Mouse (Mus musculus): ENCODE data around the gene Grin2d. TPM values are rescaled to one million over a fixed set of nuclear protein-coding genes. Genes with fewer than 3 reads are reported as not detected.
A peak's percentile ranks its signal among the peaks of the same experiment; 100 is the strongest.

The Grin2d gene
- polyA plus RNA-seq, 2 experiments: 0.61 to 4.9 TPM

- ATAC-seq (ENCODE audit: low FRiP score, low read depth): no peak
- H3K36me3 ChIP-seq (ENCODE audit: control insufficient read depth, insufficient read depth, low read length): no peaks in the 10 kb centered on the region
- DNase-seq (ENCODE audit: low spot score): no peak
- 64% methylated on average over 3 of the region's 3 CpGs for WGBS
- H3K27ac ChIP-seq (replicated peaks; ENCODE audit: low read depth, low read length): no peak overlapping the region
- H3K4me1 ChIP-seq (ENCODE audit: control insufficient read depth, insufficient read depth, low read length): no peaks in the 10 kb centered on the region; the same call in 1 of the 2 replicates
- no peaks in the 10 kb centered on the region for H3K9me3 ChIP-seq (ENCODE audit: control insufficient read depth, low read length)
- H3K9ac ChIP-seq (ENCODE audit: low read depth, low read length, severe bottlenecking): no peak overlapping the region
- no peaks in the 10 kb centered on the region for H3K27me3 ChIP-seq (ENCODE audit: control insufficient read depth, insufficient read depth, low read length)
- TF ChIP-seq POLR2A (IDR thresholded peaks at IDR 0.05; ENCODE audit: borderline replicate concordance, extremely low read depth, insufficient read depth, insufficient read length): no peak
- H3K4me3 ChIP-seq (replicated peaks; ENCODE audit: low read length): no peak overlapping the region
- H3K4me2 ChIP-seq (replicated peaks; ENCODE audit: low read depth, low read length, severe bottlenecking): no peak overlapping the region
Measured at GRCm38 (mm10) chr7:45850661-45851060, 27.5 kb downstream of the Grin2d start.

GRCm38 (mm10) chr7:45848447-45849027 lies 29.6 kb downstream of the Grin2d start:
- no peak overlapping the region for H3K27ac ChIP-seq (replicated peaks; ENCODE audit: low read depth, low read length)
- no peaks in the 10 kb centered on the region for H3K9me3 ChIP-seq (ENCODE audit: control insufficient read depth, low read length)
- TF ChIP-seq POLR2A (IDR thresholded peaks at IDR 0.05; ENCODE audit: borderline replicate concordance, extremely low read depth, insufficient read depth, insufficient read length): no peak
- no peaks in the 10 kb centered on the region; the same call in 1 of the 2 replicates for H3K4me1 ChIP-seq (ENCODE audit: control insufficient read depth, insufficient read depth, low read length)
- WGBS: 11% methylated on average over 6 of the region's 6 CpGs
- ATAC-seq (ENCODE audit: low FRiP score, low read depth) (no peak), DNase-seq (ENCODE audit: low spot score) (no peak)
- H3K9ac ChIP-seq (ENCODE audit: low read depth, low read length, severe bottlenecking): peak overlapping the region; percentile 41; the same call in 1 of the 2 replicates
- H3K4me2 ChIP-seq (replicated peaks; ENCODE audit: low read depth, low read length, severe bottlenecking): 0 out of 2 replicates have a peak overlapping the region, but pooled peaks have one; percentile 3
- no peak overlapping the region for H3K4me3 ChIP-seq (replicated peaks; ENCODE audit: low read length)
- no peaks in the 10 kb centered on the region for H3K27me3 ChIP-seq (ENCODE audit: control insufficient read depth, insufficient read depth, low read length)
- no peaks in the 10 kb centered on the region for H3K36me3 ChIP-seq (ENCODE audit: control insufficient read depth, insufficient read depth, low read length)

DNA sequence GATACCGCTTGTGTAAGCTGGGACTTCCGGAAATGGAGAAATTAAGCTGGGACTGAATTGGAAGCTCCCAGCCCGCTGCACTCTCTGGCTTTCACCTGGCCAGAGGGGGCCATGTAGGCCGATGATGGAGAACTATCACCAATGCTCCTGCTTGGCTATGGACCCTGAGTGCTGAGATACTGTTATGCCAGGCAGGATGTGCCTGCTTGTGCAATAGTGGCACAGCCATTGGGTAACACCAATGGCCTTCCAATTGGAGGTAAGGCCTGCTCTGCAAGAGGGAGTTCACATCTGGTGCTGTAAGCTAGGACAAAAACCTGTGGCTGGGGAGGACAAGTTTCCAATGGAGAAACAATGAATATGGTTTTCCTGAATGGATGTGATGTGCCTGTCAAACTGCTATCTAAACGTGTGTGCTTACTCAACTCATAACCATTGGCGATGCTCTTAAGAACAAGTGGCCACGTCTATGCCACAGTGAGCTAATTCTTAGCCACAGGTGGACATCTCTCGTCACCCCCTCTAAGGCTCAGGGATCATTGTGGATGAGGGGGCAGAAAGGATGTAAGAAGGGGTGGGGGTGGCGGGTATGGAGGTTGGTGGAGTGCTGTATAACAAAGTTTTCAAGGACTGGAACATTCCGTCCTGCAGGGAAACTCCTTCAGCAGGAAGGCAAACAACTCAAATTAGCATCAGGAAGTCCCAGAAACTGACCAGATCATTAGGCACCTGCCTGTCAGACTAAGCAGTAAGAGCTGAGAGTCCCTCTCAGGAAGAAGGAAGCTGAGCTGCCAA lies 35.0 kb downstream of the Grin2d start:
- no peak for TF ChIP-seq POLR2A (IDR thresholded peaks at IDR 0.05; ENCODE audit: borderline replicate concordance, extremely low read depth, insufficient read depth, insufficient read length)
- Histone ChIP-seq H3K36me3 (ENCODE audit: control insufficient read depth, insufficient read depth, low read length) (no peaks in the 10 kb centered on the region), H3K4me1 (ENCODE audit: control insufficient read depth, insufficient read depth, low read length) (no peaks in the 10 kb centered on the region), H3K27ac (replicated peaks; ENCODE audit: low read depth, low read length) (no peak overlapping the region), H3K4me3 (replicated peaks; ENCODE audit: low read length) (no peak overlapping the region), H3K9ac (ENCODE audit: low read depth, low read length, severe bottlenecking) (no peak overlapping the region), H3K9me3 (ENCODE audit: control insufficient read depth, low read length) (no peaks in the 10 kb centered on the region), H3K27me3 (ENCODE audit: control insufficient read depth, insufficient read depth, low read length) (no peaks in the 10 kb centered on the region), H3K4me2 (replicated peaks; ENCODE audit: low read depth, low read length, severe bottlenecking) (no peak overlapping the region)
- ATAC-seq (ENCODE audit: low FRiP score, low read depth) (no peak), DNase-seq (ENCODE audit: low spot score) (no peak)
- WGBS: 84% methylated on average over 10 of the region's 10 CpGs

DNA sequence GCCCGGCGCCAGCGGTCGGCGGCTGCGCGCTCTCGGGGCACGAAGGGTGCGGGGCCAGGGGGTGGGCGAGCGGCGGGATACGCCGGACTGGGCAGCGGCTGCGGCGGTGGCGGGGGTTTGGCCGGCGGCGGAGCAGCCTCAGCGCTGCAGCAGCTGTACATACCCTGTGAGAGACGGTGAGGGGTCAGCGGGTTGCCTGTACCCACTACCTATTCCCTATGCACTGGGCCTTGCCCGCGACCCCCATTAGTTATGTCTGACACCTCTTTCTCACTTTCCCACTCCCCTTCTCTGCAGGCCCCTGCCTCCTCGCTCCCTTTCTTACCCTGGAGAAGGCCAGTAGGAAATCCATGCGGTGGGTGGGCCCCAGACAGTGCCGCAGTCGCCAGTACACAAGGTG lies 44.3 kb downstream of the Grin2d start:
- Histone ChIP-seq H3K4me1 (ENCODE audit: control insufficient read depth, insufficient read depth, low read length) (0 out of 2 replicates have a peak, but pooled peaks cover 5% of the 10 kb centered on the region), H3K9me3 (ENCODE audit: control insufficient read depth, low read length) (no peaks in the 10 kb centered on the region), H3K4me2 (replicated peaks; ENCODE audit: low read depth, low read length, severe bottlenecking) (peak overlapping the region; percentile 56), H3K27ac (replicated peaks; ENCODE audit: low read depth, low read length) (no peak overlapping the region), H3K4me3 (replicated peaks; ENCODE audit: low read length) (peak overlapping the region; percentile 44), H3K27me3 (ENCODE audit: control insufficient read depth, insufficient read depth, low read length) (peaks cover 46% of the 10 kb centered on the region), H3K36me3 (ENCODE audit: control insufficient read depth, insufficient read depth, low read length) (peaks cover 7% of the 10 kb centered on the region), H3K9ac (ENCODE audit: low read depth, low read length, severe bottlenecking) (peak overlapping the region; percentile 43)
- 5% methylated on average over 13 of the region's 31 CpGs for WGBS
- TF ChIP-seq POLR2A (IDR thresholded peaks at IDR 0.05; ENCODE audit: borderline replicate concordance, extremely low read depth, insufficient read depth, insufficient read length): no peak
- DNase-seq (ENCODE audit: low spot score) (no peak), ATAC-seq (ENCODE audit: low FRiP score, low read depth) (no peak)

- Histone ChIP-seq H3K4me1 (ENCODE audit: control insufficient read depth, insufficient read depth, low read length) (0 out of 2 replicates have a peak, but pooled peaks cover 5% of the 10 kb centered on the region), H3K9me3 (ENCODE audit: control insufficient read depth, low read length) (no peaks in the 10 kb centered on the region), H3K36me3 (ENCODE audit: control insufficient read depth, insufficient read depth, low read length) (peaks cover 13% of the 10 kb centered on the region), H3K4me2 (replicated peaks; ENCODE audit: low read depth, low read length, severe bottlenecking) (peak overlapping the region; percentile 56), H3K27me3 (ENCODE audit: control insufficient read depth, insufficient read depth, low read length) (peaks cover 46% of the 10 kb centered on the region), H3K9ac (ENCODE audit: low read depth, low read length, severe bottlenecking) (peak overlapping the region; percentile 43), H3K4me3 (replicated peaks; ENCODE audit: low read length) (peak overlapping the region; percentile 44), H3K27ac (replicated peaks; ENCODE audit: low read depth, low read length) (no peak overlapping the region)
- no peak for DNase-seq (ENCODE audit: low spot score)
- no peak for ATAC-seq (ENCODE audit: low FRiP score, low read depth)
- 0% methylated on average over 44 of the region's 86 CpGs for WGBS
- TF ChIP-seq POLR2A (IDR thresholded peaks at IDR 0.05; ENCODE audit: borderline replicate concordance, extremely low read depth, insufficient read depth, insufficient read length): no peak
Measured at GRCm38 (mm10) chr7:45833148-45833790, 44.9 kb downstream of the Grin2d start.
